Mouse (Mus musculus) thymus, postnatal 36 days (tissue): ENCODE measurements around the gene P2ry6.
A peak's percentile ranks its signal among the peaks of the same experiment; 100 is the strongest.

ENCODE experiments used
- DNase-seq, 2 experiments: peaks; one replicate each; pipeline ENCODE4 v3.0.0; 2022; ENCODE audit warnings: mixed read lengths in 2 of 2

The P2ry6 gene

GRCm38 (mm10) chr7:100937481-100937880 is 37.0 kb downstream of the P2ry6 start:
- DNase-seq = no peak

- DNase-seq = no peak
Measured at GRCm38 (mm10) chr7:100933520-100933919, 40.9 kb downstream of the P2ry6 start.

GRCm38 (mm10) chr7:100932481-100933007 is 41.9 kb downstream of the P2ry6 start:
- DNase-seq = peak; percentile 85

GRCm38 (mm10) chr7:100931926-100932480 is 42.4 kb downstream of the P2ry6 start, which contains the start of gene Arhgef17:
Gene Arhgef17 (minus strand): TSS chr7:100932107.
- DNase-seq = peak in 1 of 2 experiments; percentile 22

- DNase-seq = peak in 1 of 2 experiments; percentile 34
Measured at GRCm38 (mm10) chr7:100931316-100931925, 43.0 kb downstream of the P2ry6 start.

- DNase-seq = peak in 1 of 2 experiments; percentile 14
Measured at GRCm38 (mm10) chr7:100930619-100931315, 43.7 kb downstream of the P2ry6 start.

- no peak for DNase-seq
Measured at GRCm38 (mm10) chr7:100929639-100930303, 44.7 kb downstream of the P2ry6 start.

- DNase-seq = no peak
Measured at GRCm38 (mm10) chr7:100928456-100928855, 46.0 kb downstream of the P2ry6 start.

GRCm38 (mm10) chr7:100927287-100928000 is 47.0 kb downstream of the P2ry6 start:
- no peak for DNase-seq

- no peak for DNase-seq
Measured at GRCm38 (mm10) chr7:100926311-100926923, 48.0 kb downstream of the P2ry6 start.

- no peak for DNase-seq
Measured at GRCm38 (mm10) chr7:100924674-100925445, 49.6 kb downstream of the P2ry6 start.

- DNase-seq = no peak
Measured at GRCm38 (mm10) chr7:100924200-100924599, 50.2 kb downstream of the P2ry6 start.

GRCm38 (mm10) chr7:100922907-100923306 is 51.5 kb downstream of the P2ry6 start:
- DNase-seq = no peak

GRCm38 (mm10) chr7:100921289-100921688 is 53.2 kb downstream of the P2ry6 start:
- no peak for DNase-seq

- DNase-seq = no peak
Measured at GRCm38 (mm10) chr7:100919809-100920107, 54.7 kb downstream of the P2ry6 start.

- DNase-seq = no peak
Measured at GRCm38 (mm10) chr7:100919006-100919808, 55.2 kb downstream of the P2ry6 start.

GRCm38 (mm10) chr7:100918176-100918575 is 56.3 kb downstream of the P2ry6 start:
- no peak for DNase-seq

GRCm38 (mm10) chr7:100917751-100918150 is 56.7 kb downstream of the P2ry6 start:
- DNase-seq = no peak

- DNase-seq = no peak
Measured at GRCm38 (mm10) chr7:100916526-100916925, 57.9 kb downstream of the P2ry6 start.

GRCm38 (mm10) chr7:100915204-100915603 is 59.2 kb downstream of the P2ry6 start:
- DNase-seq = no peak

- DNase-seq = no peak
Measured at GRCm38 (mm10) chr7:100911791-100912190, 62.7 kb downstream of the P2ry6 start.
